Mouse (Mus musculus) layer of hippocampus, adult 9-11 months (tissue): Measurements from ENCODE around the gene Tekt2.

Source experiments
- DNase-seq: peaks from one replicate; pipeline ENCODE4 v3.0.0; 2022

The Tekt2 gene

DNA sequence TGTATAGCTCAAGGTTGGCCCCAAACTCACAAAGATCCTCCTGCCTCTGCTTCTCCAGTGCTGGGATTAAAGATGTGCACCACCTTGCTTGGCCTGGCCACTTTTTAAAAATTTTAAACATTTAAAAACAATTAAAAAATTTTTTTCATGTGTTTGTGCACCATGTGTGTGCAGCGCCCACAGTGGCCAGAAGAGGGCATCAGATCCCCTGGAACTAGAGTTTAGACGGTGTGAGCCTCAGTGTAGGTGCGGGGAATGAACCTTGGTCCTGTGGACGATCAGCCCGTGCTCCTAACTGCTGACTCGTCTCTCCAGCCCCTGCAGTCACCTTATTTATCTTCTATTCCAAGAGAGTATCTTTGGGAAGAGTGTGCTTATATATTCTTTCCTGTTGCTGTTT is 19.4 kb downstream of the Tekt2 start:
- DNase-seq, result no peak

DNA sequence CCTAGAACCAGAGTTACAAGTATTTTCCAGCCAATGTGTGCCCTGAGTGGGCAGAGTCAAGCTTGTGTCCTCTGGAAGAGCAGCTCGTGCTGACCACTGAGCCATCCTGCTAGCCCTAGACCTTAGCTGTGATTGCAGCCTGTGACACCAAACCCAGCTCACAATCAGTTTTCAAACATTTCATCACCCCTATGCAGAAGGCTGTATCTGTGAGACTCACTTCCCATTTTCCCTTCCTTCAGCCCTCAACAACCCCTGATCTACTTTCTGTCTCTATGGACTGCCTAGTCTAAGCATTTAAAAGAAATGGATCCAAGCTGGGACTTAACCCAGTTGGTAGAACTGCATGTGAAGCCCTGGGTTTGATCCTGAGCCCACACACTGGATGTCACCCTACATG is 20.1 kb downstream of the Tekt2 start:
- no peak for DNase-seq

DNA sequence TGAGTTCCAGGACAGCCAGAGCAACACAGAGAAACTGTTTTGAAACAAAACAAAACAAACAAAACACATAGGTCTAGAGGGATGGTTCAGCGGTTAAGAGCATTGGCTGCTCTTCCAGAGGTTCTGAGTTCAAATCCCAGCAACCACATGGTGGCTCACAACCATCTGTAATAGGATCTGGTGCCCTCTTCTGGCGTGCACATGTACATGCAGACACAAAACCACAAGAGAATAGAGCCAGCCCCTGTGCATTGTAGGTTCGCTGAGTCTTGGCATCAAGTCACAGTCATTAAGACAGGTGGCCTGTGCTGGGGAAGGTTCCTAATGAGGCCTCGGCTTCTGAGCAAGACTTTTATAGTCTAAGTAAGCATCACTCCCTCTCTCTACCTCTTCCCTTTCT is 21.6 kb downstream of the Tekt2 start:
- DNase-seq, result no peak

DNA sequence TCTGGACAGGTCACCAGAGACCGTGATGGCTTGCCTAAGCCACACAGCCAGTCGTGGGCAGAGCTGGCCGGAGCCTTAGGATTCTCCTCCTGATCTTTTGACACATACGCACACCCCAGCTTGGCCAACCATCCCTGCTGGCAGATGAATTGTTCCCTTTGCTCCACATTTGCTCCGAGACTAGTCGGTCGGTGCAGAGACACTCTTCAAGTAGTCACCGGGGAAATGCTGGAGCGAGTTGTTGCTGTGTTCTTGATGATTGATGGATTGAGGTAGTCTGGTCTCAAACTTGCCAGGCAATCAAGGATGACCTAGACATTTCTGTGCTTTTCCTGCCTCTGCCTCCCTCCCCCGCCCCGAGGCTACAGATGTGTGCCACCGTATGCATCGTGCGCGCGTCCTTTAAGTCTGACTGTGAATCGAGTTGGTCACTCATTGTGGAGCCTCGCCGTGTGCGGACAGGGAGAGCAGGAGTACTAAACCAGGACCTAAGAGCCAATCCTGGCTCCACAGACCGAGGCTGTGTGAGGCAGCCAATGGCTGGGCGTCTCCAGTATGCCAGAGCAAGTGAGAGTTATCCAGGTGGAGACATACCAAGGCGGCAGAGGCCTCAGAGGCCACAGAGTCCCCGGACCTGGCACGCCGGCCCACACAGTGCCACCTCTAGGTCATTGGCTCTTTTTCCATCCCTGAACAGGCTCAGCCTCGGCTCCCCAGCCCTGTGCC is 23.7 kb downstream of the Tekt2 start:
- DNase-seq, result no peak

DNA sequence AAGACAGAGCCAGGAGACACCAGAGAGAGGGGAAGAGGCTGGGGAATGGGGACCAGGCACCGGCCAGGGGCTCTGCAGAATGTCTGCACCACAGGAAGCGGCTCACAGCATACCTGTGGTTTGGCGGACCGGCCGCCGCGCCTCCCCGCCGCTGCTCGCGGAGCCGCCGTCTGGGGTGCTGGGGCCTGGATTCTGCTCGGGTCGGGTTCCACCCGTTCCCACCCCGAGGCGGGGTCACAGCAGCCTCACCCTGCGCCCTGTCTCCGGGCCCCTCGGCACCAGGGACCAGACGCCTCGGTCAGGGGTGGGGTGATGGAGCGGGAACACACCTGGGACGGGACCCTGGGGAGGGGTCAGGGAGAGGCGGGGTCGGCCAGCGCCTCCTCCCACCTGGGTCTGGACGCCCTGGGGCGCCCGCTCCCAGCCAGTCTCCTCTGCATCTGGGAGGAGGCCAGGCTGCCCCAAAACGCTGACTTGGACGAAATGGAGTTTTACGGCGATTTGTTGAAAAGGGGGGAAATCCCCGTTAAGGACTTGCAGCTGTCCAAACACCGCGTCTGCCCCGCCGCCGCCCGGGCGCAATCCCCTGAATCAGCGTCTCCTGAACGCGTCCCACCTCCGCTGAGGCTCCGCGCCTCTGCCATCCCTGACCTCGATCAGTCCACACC is 24.4 kb downstream of the Tekt2 start:
- DNase-seq, result no peak

DNA sequence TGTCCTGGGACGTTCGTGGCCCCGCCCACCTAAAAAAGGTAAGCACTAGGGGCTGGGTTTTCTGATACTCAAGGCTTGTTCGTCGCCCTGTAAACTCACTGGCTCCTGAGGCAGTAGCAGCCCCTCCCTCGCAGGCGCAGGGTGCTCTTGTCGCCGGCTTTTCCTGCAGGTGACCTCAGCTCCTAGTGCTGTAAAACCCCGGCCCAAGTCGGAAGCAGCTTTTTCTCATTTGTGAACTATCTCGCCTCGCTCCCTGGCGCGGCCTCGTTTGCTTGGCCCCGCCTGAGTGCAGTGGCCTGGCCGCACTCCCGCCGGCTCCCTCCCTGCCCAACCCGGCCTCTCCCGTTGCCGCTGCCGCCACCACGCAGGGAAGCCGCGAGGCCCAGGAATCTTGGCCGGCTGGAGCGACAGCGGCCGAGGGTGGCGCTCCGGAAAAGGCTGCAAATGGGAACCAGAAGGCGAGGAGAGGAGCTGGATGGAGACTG is 28.8 kb downstream of the Tekt2 start:
- DNase-seq, result no peak

DNA sequence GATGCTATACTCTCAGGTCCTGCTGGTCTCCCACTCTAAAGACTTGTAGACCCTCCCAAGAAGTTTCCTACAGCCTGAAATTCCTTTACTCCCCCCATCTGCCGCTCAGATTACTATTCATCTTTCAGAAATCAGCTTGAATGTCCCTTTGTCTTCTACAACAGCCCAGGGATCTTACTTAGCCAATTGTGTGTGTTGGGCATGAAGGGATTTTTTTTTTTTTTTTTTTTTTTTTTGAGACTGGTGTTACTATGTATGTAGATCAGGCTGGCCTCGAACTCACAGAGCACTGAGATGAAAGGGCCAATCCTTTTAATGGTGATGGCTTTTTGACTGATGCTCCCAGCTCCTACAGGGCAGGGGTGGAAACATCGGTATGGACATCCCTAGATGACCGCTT is 29.6 kb downstream of the Tekt2 start:
- DNase-seq, result no peak

DNA sequence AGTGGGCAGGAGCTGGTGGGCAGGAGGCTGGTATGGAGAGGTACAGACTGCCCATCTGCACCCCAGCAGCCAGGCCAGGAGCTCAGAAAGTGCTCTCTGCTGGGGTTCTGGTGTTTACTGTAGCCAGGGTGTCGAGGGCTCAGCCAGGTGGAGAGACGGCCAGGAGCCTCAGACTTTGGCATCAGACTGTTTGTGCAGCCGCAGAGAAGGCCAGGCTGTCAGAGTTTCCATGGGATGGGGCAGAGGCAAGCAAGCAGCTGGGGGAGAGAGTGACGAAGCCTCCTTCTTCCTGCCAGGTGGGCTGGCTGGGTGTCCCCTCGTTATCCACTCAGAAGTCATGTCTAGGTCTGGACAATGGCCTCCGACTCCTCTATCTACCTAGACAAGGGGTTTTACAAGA is 30.3 kb downstream of the Tekt2 start:
- no peak for DNase-seq

DNA sequence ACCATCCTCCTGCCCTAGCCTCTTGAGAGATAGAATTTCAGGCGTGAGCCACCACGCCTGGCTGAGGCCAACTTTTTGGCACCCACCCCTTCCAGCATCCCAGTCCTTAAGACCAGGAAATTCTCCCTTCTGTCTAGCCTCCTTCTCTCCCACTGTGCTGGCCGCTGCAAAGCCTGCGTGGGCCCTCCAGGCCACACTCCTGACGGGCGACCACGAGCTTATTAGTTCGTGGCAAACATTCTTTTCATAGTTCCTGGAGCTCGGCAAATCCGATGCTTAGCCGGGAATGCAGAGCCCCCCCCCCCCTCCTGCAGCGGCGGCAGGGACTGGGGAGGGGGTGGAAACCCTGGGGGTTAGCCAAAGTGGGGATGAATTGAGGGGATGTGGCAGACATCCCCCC is 34.3 kb downstream of the Tekt2 start:
- no peak for DNase-seq

DNA sequence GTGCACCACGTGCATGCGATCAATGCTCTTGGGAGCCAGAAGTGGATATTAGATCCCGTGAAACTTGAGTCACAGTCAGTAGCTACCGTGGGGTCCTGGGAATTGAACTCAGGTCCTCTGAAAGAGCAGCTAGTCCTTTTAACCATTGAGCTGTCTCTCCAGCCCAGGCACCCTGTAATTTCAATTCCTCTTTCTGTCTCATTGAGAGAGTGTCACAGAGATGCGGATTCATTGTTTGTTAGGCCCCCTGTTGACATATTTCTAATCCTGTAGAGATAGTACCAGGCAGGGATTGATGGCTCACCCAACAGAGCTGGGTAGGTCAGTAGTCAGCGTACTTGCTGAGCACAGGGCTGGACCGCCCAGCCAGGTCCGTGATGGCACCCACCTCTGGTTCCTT is 35.2 kb downstream of the Tekt2 start:
- no peak for DNase-seq

DNA sequence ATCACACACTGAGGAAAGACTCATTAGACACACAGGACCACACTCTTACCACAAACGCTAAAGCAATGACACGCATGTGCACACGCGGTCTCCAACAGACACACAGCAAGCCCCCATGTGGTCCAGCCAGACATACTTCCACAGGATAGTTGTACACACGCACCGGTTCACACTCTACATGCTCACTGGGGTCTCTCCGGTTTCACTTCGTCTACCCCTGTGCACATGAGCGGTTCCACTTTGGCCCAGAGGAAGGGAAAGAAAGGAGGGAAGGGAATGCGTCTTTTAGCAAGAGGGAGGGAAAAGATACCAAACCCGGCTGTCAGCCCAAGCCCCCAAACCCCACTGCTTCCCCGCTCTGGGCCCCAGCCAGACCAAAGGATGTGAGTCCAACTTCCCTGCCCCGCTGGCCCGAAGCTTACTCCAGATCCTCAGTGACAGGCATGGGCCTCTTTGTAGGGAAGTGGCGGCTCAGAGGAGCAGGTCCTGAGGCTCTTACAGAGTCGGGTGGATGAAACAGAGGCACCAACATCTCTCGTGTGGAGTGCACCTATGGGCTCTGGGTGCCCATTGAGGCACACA is 37.3 kb downstream of the Tekt2 start:
- DNase-seq, result no peak

DNA sequence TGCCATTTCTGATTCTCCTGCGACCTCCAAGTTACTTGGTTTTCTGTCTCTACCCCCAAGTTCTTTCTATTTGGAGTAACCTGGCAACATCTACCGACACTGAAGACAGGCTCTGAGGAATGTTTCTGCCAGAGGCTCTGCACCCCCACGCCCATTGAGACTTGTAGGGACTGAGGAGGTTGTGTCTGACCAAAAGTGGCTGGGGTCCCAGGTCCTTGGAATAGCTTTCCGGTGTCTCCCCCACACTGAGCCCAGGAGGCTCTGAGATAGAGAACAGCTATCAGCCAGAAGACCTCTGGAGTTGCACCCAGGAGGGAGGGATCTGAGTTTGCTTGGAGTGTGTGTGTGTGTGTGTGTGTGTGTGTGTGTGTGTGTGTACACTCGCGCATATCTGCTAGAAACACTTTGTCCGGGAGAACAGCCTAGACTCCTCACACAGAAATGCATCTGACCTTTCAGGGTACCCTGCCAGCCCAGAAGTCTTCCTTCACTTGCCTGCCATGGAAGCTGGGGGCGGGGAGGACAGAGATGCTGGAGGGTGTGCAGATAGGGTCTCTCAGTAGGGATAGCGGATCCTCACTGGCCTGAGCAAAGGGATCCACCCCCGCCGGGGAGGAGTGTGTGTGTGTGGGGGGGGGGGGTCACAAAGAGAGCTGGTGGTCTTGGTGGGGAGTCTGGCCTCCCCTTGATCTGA is 38.0 kb downstream of the Tekt2 start:
- DNase-seq, result no peak

DNA sequence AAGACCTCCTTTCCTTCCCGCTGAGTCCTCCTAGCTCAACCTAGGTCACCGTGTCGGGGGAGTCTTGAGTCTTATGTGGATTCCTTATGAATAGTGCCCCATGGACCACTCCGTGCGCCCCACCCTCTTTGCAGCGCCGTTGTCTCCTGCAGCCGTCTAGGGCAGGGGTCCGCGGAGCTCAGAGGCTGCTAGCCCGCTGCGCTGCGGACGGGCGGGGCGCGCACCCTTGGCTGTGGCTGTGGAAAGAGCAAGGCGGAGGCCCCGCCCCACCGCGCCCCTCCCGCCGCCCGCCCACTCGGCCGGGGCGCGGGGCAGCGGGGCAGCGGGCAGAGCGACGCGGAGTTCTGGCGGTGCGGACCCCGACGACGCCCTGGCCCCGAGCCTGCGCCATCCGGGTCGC is 39.0 kb downstream of the Tekt2 start, which contains the start of gene Col8a2:
Gene Col8a2, plus strand, starts transcription at position 302 of the 400 bp plus-strand sequence.
- no peak for DNase-seq

DNA sequence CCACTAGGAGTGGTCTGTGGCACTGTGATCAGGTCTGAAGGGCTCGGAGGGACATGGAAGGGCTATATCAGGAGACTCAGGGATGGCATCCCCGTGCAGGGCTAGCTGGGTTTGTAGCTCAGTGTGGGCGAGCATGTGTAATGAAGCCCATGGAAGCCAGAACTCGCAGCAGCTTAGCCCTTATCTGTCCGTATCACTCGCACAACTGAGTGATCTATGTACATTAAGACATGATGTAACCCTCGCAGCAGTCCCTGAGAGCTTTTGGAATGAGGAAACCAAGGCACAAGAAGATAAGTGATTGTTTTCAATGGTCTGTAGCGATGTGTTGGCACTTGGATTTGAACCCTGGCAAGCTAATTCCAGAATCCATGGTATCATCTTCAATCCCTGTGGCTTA is 41.9 kb downstream of the Tekt2 start:
- no peak for DNase-seq

DNA sequence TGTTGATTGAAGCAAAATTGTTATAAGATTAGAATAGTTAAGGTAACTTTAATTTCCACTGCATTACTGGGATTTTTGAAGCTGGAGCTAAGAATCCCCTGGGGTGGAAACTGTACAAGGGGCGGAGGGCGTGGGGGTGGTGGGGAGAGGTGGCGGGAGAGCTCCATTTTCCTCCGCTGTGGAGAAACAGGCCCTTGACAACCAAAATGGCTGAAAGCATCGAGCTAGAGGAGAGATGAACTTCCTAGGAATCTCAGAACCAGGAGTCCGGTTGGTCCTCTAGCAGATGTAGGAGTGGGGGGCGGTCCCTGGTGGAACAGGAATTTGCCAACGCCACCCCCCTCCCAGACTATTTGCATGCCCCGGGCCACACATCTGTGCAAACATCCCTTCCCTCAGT is 43.8 kb downstream of the Tekt2 start:
- DNase-seq, result no peak

DNA sequence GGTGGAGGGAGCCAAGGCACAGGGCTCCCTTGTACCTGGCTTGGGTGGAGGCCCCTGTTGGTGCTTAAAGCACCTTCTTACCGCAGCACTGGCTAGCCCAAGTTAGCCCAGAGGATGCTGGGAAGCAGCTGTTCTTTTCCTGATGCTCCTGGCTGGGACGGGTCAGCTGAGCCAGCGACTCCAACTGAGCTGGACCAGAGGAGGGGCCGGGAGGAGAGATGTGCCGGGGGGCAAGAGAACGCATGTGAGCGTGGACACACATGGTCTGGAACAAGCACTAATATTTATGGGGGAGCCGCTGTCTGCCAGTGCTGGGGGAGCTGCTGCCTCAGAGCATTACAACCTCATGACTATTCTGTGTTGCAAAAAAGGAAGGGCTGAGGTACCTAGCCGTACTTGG is 46.5 kb downstream of the Tekt2 start:
- no peak for DNase-seq

DNA sequence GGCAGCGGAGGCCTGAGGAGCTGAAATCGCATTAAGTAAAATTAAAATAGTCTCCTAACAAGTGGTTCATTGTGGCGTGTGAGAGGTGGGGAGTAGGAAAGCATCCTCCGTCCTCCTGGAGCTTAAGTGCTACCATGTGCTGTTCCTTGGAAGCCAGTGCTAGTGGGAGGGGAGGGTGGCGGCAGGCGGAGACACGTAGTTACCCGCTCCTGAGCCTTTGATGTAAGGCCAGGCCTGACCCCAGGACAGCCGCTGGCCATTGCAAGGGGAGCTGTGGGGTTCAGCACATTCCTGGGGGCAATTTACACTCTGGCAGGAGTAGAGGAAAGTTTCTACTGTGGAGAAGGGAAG is 46.9 kb downstream of the Tekt2 start:
- DNase-seq, result no peak

DNA sequence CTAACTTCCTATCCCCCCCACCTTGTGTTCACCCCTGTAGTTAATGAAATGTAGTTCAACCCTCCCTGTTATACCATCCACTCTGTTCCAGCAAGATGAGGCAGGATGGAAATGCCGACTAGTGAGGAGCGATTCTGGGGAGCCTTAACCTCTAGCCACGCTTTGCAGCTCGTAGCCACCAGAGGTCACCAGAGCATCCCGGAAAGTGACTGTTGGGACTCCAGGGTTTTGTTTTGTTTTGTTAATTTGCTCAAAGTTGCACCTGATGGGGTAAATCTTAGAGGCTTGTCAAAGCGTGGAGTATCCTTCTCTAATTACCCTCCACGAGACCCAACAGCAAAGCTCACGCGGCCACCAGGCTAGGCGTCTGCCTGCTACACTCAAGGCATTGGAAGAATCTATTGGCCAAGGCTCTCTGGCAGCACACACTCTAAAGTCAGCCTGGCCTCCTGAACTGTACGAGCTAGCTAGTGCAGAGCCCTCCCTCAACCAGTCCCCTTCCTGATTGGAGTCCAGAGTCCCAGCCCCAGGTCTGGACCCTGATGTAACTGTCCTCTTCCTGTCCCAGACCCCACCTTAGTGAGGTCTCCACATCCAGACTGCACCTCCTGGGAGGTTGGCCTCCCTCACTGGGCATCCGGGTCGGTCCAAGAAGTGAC is 47.5 kb downstream of the Tekt2 start:
- no peak for DNase-seq

DNA sequence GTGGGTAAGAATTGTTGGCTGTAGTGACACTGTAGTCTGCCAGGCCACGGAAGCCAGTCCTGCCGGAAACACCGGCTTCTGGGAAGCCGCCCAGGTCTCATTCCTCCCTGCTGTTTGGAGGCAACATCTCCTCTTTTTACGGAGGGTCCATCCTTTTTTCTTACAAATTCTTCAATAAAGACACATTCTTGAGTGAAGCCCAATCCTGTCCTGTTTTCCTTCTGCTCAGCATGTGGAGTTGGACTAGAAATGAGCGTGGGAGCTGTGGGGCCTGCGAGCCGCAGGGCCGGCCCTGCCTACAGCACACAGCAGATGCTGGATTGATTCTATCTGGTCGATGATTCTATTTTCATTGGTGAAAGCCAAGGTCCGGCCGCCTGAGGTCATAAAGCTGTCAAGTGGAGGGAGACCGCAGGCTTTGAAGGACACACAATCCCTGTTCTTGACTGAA is 49.8 kb downstream of the Tekt2 start:
- DNase-seq, result no peak

DNA sequence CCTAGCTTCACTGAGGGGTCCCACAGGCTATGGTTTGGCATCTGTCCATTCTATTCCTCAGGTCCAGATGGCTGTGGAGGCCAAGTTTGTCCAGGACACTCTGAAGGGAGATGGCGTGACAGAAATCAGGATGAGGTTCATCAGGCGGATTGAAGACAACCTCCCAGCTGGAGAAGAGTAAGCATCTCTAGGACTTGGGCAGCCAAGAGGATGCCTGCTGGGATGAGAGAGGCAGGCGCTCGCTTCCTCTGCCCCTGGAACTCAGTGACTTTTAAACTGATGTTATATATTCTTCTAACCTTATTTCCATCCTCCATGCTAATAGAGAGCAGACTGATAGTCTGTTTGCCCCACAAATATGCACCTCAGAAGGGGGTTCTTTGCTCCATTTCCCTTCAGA is 50.4 kb downstream of the Tekt2 start:
- DNase-seq, result no peak

DNA sequence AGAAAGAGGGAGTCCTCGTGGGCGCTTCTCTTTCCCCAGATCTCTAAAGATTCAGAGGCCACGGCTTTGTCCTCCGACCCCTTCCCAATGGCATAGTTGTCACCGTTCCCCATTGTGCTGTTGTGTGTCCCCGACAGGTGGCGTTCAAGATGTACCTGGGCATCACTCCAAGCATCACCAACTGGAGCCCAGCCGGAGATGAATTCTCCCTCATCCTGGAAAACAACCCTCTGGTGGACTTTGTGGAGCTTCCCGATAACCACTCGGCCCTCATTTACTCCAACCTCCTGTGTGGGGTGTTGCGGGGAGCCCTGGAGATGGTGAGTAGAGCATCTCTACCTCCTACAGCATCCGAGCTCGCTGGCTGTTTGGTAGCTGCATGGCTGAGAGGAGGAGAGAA is 51.7 kb downstream of the Tekt2 start:
- no peak for DNase-seq
